Mouse (Mus musculus): ENCODE results near the gene Plekho2. TPM values are rescaled to one million over a fixed set of nuclear protein-coding genes. Genes with fewer than 3 reads are reported as not detected.

Plekho2 gene
- polyA plus RNA-seq, 1 experiment = 14.6 TPM

GRCm38 (mm10) chr9:65607120-65607519, 27.3 kb upstream of the Plekho2 start:
- H3ac ChIP-seq (ENCODE audit: control insufficient read depth, insufficient read length) = no peak overlapping the region
- TF ChIP-seq POLR2AphosphoS2 (IDR thresholded peaks at IDR 0.05; ENCODE audit: insufficient read length, low read depth) = no peak
- TF ChIP-seq MYOG (IDR thresholded peaks at IDR 0.05; ENCODE audit: control insufficient read depth in 1 of 3, insufficient read depth in 1 of 3, insufficient read length in 2 of 3, low read depth in 2 of 3) = no peak
- TF ChIP-seq SRF (IDR thresholded peaks at IDR 0.05; ENCODE audit: control insufficient read depth, insufficient read length, low read depth) = no peak
- TF ChIP-seq CEBPB (IDR thresholded peaks at IDR 0.05; ENCODE audit: insufficient read depth, poor library complexity, severe bottlenecking) = no peak
- no peak for TF ChIP-seq MYOD1 (IDR thresholded peaks at IDR 0.05; ENCODE audit: control insufficient read depth in 1 of 3, insufficient read length in 2 of 3, low read depth in 2 of 3)
- TF ChIP-seq TCF3 (IDR thresholded peaks at IDR 0.05; ENCODE audit: insufficient read length, low read depth) = no peak
- no peak for TF ChIP-seq TCF12 (IDR thresholded peaks at IDR 0.05; ENCODE audit: insufficient read depth, poor library complexity, severe bottlenecking)
- no peak for TF ChIP-seq USF1 (IDR thresholded peaks at IDR 0.05; ENCODE audit: low read depth)
- no peak for TF ChIP-seq REST (IDR thresholded peaks at IDR 0.05; ENCODE audit: insufficient read depth, insufficient read length)
- TF ChIP-seq POLR2A (IDR thresholded peaks at IDR 0.05; ENCODE audit: insufficient read length, low read depth) = no peak
- no peak for TF ChIP-seq MAX (IDR thresholded peaks at IDR 0.05; ENCODE audit: low read depth)
- no peak for TF ChIP-seq E2F4 (IDR thresholded peaks at IDR 0.05; ENCODE audit: insufficient read depth)
- no peaks in the 10 kb centered on the region for H3K36me3 ChIP-seq (ENCODE audit: control insufficient read depth, insufficient read depth)
- no peak overlapping the region for H3K4me2 ChIP-seq (ENCODE audit: low read depth)
- H3K79me2 ChIP-seq (ENCODE audit: control insufficient read depth, insufficient read depth) = no peaks in the 10 kb centered on the region
- no peaks in the 10 kb centered on the region for H3K27me3 ChIP-seq (ENCODE audit: control insufficient read depth, insufficient read depth, insufficient read length)
- no peak overlapping the region for H3K4me3 ChIP-seq

DNA sequence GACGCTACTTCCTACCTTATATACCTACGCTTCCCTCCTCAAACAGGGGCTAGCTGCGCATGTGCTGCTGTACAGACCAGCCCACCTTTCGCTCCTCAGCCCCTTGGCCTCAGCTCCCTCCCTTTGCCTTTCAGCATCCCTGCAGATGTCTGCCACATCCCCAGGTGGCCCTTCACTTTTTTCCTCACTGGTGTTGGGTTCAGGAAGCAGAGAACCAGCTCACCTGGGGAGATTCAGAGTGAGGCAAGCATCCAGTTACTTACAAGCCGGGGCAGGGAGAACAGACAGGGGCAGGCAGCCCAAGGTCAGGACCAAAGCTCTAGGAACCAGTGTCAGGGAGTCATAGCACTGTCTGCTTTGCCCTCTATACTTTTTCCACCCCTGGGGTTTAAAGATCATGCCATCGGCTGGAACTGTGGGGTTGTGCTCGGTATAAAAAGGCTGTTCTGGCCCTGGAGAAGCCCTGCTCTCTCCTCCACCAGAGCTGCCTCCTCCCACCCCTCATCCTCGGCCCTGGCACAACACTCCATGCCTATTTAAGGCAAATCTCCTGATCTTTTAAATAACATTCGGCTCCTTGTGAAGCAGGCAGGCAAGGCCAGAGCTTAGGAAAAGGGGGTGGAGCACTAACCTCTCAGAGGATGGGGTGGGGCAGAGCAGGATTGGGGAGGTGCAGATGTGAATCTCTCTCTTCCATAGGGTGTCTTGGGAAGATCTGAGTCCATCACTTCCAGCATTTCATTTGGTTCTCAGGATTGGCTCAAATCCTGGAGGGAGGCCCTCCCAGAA, 26.7 kb upstream of the Plekho2 start:
- Histone ChIP-seq H3K27me3 (ENCODE audit: control insufficient read depth, insufficient read depth, insufficient read length) (no peaks in the 10 kb centered on the region), H3K4me3 (no peak overlapping the region), H3ac (ENCODE audit: control insufficient read depth, insufficient read length) (no peak overlapping the region), H3K4me2 (ENCODE audit: low read depth) (no peak overlapping the region), H3K79me2 (ENCODE audit: control insufficient read depth, insufficient read depth) (no peaks in the 10 kb centered on the region), H3K36me3 (ENCODE audit: control insufficient read depth, insufficient read depth) (no peaks in the 10 kb centered on the region)
- TF ChIP-seq MYOD1 (IDR thresholded peaks at IDR 0.05; ENCODE audit: control insufficient read depth in 1 of 3, insufficient read length in 2 of 3, low read depth in 2 of 3) = no peak
- no peak for TF ChIP-seq MAX (IDR thresholded peaks at IDR 0.05; ENCODE audit: low read depth)
- no peak for TF ChIP-seq REST (IDR thresholded peaks at IDR 0.05; ENCODE audit: insufficient read depth, insufficient read length)
- TF ChIP-seq TCF12 (IDR thresholded peaks at IDR 0.05; ENCODE audit: insufficient read depth, poor library complexity, severe bottlenecking) = no peak
- no peak for TF ChIP-seq USF1 (IDR thresholded peaks at IDR 0.05; ENCODE audit: low read depth)
- no peak for TF ChIP-seq TCF3 (IDR thresholded peaks at IDR 0.05; ENCODE audit: insufficient read length, low read depth)
- TF ChIP-seq SRF (IDR thresholded peaks at IDR 0.05; ENCODE audit: control insufficient read depth, insufficient read length, low read depth) = no peak
- TF ChIP-seq E2F4 (IDR thresholded peaks at IDR 0.05; ENCODE audit: insufficient read depth) = no peak
- no peak for TF ChIP-seq POLR2AphosphoS2 (IDR thresholded peaks at IDR 0.05; ENCODE audit: insufficient read length, low read depth)
- no peak for TF ChIP-seq CEBPB (IDR thresholded peaks at IDR 0.05; ENCODE audit: insufficient read depth, poor library complexity, severe bottlenecking)
- no peak for TF ChIP-seq MYOG (IDR thresholded peaks at IDR 0.05; ENCODE audit: control insufficient read depth in 1 of 3, insufficient read depth in 1 of 3, insufficient read length in 2 of 3, low read depth in 2 of 3)
- TF ChIP-seq POLR2A (IDR thresholded peaks at IDR 0.05; ENCODE audit: insufficient read length, low read depth) = no peak

DNA sequence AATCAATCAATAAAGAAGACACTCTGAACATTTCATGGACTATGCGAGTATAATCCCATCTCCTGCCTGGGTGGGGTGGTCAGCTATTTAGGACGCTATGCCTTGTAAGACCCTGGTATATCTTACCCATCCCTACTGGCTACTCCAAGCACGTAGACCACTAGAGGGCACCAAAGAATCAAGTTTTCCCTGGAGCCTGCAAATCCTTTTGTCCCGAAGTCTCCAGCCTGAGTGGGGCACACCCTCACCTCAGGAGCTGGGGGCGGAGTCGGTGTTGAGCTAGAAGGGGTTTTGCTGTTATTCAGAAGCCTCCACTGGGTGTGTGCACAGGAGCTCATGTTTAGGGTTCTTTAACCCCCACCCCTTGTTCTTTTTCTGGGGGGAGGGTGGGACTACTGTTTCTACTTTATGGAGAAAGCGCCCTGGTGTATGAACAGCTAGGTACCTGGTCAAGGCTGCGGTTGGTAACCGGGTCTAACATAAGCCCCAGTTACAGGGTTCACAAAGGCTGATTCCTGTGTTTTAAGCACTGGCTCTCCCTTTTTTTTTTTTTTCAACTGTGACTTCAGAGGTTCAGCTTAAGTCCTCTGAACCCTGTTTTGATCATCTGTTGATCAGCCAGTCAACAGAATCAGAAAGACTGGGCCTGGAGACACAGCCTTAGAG, 25.8 kb upstream of the Plekho2 start:
- TF ChIP-seq MYOG (IDR thresholded peaks at IDR 0.05; ENCODE audit: control insufficient read depth in 1 of 3, insufficient read depth in 1 of 3, insufficient read length in 2 of 3, low read depth in 2 of 3) (no peak), MAX (IDR thresholded peaks at IDR 0.05; ENCODE audit: low read depth) (no peak)
- Histone ChIP-seq H3K4me3 (no peak overlapping the region), H3ac (ENCODE audit: control insufficient read depth, insufficient read length) (no peak overlapping the region), H3K27me3 (ENCODE audit: control insufficient read depth, insufficient read depth, insufficient read length) (no peaks in the 10 kb centered on the region), H3K4me2 (ENCODE audit: low read depth) (peak overlapping the region; percentile 55), H3K79me2 (ENCODE audit: control insufficient read depth, insufficient read depth) (no peaks in the 10 kb centered on the region), H3K36me3 (ENCODE audit: control insufficient read depth, insufficient read depth) (no peaks in the 10 kb centered on the region)

- Histone ChIP-seq H3K36me3 (ENCODE audit: control insufficient read depth, insufficient read depth) (no peaks in the 10 kb centered on the region), H3K27me3 (ENCODE audit: control insufficient read depth, insufficient read depth, insufficient read length) (no peaks in the 10 kb centered on the region), H3K4me2 (ENCODE audit: low read depth) (no peak overlapping the region), H3K4me3 (no peak overlapping the region), H3K79me2 (ENCODE audit: control insufficient read depth, insufficient read depth) (no peaks in the 10 kb centered on the region), H3ac (ENCODE audit: control insufficient read depth, insufficient read length) (no peak overlapping the region)
- no peak for TF ChIP-seq SRF (IDR thresholded peaks at IDR 0.05; ENCODE audit: control insufficient read depth, insufficient read length, low read depth)
- no peak for TF ChIP-seq MYOD1 (IDR thresholded peaks at IDR 0.05; ENCODE audit: control insufficient read depth in 1 of 3, insufficient read length in 2 of 3, low read depth in 2 of 3)
- no peak for TF ChIP-seq USF1 (IDR thresholded peaks at IDR 0.05; ENCODE audit: low read depth)
- TF ChIP-seq TCF12 (IDR thresholded peaks at IDR 0.05; ENCODE audit: insufficient read depth, poor library complexity, severe bottlenecking) = no peak
- TF ChIP-seq MYOG (IDR thresholded peaks at IDR 0.05; ENCODE audit: control insufficient read depth in 1 of 3, insufficient read depth in 1 of 3, insufficient read length in 2 of 3, low read depth in 2 of 3) = no peak
- no peak for TF ChIP-seq REST (IDR thresholded peaks at IDR 0.05; ENCODE audit: insufficient read depth, insufficient read length)
- no peak for TF ChIP-seq POLR2A (IDR thresholded peaks at IDR 0.05; ENCODE audit: insufficient read length, low read depth)
- no peak for TF ChIP-seq E2F4 (IDR thresholded peaks at IDR 0.05; ENCODE audit: insufficient read depth)
- no peak for TF ChIP-seq MAX (IDR thresholded peaks at IDR 0.05; ENCODE audit: low read depth)
- no peak for TF ChIP-seq POLR2AphosphoS2 (IDR thresholded peaks at IDR 0.05; ENCODE audit: insufficient read length, low read depth)
- TF ChIP-seq TCF3 (IDR thresholded peaks at IDR 0.05; ENCODE audit: insufficient read length, low read depth) = no peak
- TF ChIP-seq CEBPB (IDR thresholded peaks at IDR 0.05; ENCODE audit: insufficient read depth, poor library complexity, severe bottlenecking) = no peak
Observed at GRCm38 (mm10) chr9:65603401-65604102, 23.7 kb upstream of the Plekho2 start.
